Mouse (Mus musculus): ENCODE measurements around the gene Ncbp3. TPM values are rescaled to one million over a fixed set of nuclear protein-coding genes. Genes with fewer than 3 reads are reported as not detected.

The Ncbp3 gene
- polyA plus RNA-seq, 2 experiments, result 7.1 to 10.1 TPM

DNA sequence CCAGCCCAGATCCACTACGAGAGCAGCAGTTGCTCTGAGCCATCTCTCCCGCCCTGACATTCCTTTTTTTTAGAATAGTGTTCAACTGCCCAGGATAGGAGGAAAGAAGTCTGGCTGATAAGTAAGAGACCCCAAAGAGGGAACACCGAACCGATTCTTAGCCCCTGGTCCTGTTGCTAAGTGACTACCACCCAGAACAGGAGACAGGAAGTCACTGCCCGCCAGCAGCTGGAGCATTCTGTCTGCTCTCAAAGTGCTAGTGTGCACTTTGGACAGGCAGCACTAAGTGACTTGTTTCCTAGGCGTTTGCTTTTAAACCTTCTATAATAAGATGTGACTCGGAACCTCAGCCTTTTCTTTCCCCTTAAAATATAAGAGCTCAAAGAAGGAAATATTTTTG, 37.8 kb downstream of the Ncbp3 start:
- 36% methylated on average over 7 of the region's 7 CpGs for WGBS
- no peak overlapping the region for H3K4me3 ChIP-seq (replicated peaks; ENCODE audit: low read length)
- 0 out of 2 replicates have a peak, but pooled peaks have one; percentile 23 for ATAC-seq (ENCODE audit: low FRiP score, low read depth)
- peaks cover 26% of the 10 kb centered on the region for H3K4me1 ChIP-seq (ENCODE audit: control insufficient read depth, insufficient read depth, low read length)
- DNase-seq (ENCODE audit: low spot score), result no peak
- H3K4me2 ChIP-seq (replicated peaks; ENCODE audit: low read depth, low read length, severe bottlenecking), result peak overlapping the region; percentile 14; the same call in 1 of the 2 replicates
- no peaks in the 10 kb centered on the region for H3K27me3 ChIP-seq (ENCODE audit: control insufficient read depth, insufficient read depth, low read length)
- H3K27ac ChIP-seq (replicated peaks; ENCODE audit: low read depth, low read length), result peak overlapping the region; percentile 73
- no peaks in the 10 kb centered on the region for H3K9me3 ChIP-seq (ENCODE audit: control insufficient read depth, low read length)
- peaks cover 27% of the 10 kb centered on the region for H3K36me3 ChIP-seq (ENCODE audit: control insufficient read depth, insufficient read depth, low read length)
- no peak overlapping the region for H3K9ac ChIP-seq (ENCODE audit: low read depth, low read length, severe bottlenecking)
- TF ChIP-seq POLR2A (IDR thresholded peaks at IDR 0.05; ENCODE audit: borderline replicate concordance, extremely low read depth, insufficient read depth, insufficient read length), result no peak

DNA sequence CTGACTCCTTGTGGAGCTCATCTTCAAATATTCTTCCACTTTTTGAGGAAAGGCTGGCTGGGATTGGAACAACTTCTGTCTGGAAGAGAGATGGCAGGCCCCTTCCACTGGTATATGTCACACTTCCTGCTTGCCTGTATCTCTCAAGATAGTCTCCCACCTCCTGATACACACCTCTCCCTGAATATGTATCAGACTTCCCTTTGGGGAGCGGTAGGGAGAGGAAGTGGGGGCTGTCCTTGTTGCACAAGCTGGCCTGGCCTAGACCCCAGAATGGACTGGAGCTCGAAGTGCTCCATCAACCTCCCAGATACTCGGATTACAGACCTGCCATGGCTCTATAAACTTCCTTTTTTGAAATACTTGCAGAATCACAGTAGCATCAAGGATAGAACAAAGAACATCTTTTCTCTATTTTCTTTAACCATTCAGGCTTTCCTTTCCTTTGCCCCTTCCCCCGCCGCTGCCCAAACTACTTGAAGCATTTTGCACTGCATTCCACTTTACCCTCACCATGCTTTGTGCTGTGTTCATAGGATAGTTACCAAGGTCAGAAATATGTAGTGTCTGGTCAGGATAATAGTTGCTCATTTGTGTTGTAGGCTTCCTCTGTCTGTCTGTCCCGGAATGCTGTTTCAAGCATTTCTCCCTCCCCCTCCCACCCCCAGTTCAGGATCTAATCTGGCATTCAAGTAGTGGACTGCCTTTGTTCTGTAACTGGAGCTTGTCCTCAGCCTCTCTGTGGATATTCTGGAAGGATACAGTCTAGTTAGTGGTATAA, 40.3 kb downstream of the Ncbp3 start:
- ATAC-seq (ENCODE audit: low FRiP score, low read depth), result no peak
- H3K36me3 ChIP-seq (ENCODE audit: control insufficient read depth, insufficient read depth, low read length), result peaks cover 3% of the 10 kb centered on the region; the same call in 1 of the 2 replicates
- no peak for DNase-seq (ENCODE audit: low spot score)
- H3K4me1 ChIP-seq (ENCODE audit: control insufficient read depth, insufficient read depth, low read length), result peaks cover 26% of the 10 kb centered on the region
- TF ChIP-seq POLR2A (IDR thresholded peaks at IDR 0.05; ENCODE audit: borderline replicate concordance, extremely low read depth, insufficient read depth, insufficient read length), result no peak
- H3K9ac ChIP-seq (ENCODE audit: low read depth, low read length, severe bottlenecking), result no peak overlapping the region
- no peak overlapping the region for H3K4me3 ChIP-seq (replicated peaks; ENCODE audit: low read length)
- no peak overlapping the region for H3K27ac ChIP-seq (replicated peaks; ENCODE audit: low read depth, low read length)
- H3K4me2 ChIP-seq (replicated peaks; ENCODE audit: low read depth, low read length, severe bottlenecking), result no peak overlapping the region
- no peaks in the 10 kb centered on the region for H3K27me3 ChIP-seq (ENCODE audit: control insufficient read depth, insufficient read depth, low read length)
- no peaks in the 10 kb centered on the region for H3K9me3 ChIP-seq (ENCODE audit: control insufficient read depth, low read length)
- WGBS, result 62% methylated on average over 6 of the region's 6 CpGs

DNA sequence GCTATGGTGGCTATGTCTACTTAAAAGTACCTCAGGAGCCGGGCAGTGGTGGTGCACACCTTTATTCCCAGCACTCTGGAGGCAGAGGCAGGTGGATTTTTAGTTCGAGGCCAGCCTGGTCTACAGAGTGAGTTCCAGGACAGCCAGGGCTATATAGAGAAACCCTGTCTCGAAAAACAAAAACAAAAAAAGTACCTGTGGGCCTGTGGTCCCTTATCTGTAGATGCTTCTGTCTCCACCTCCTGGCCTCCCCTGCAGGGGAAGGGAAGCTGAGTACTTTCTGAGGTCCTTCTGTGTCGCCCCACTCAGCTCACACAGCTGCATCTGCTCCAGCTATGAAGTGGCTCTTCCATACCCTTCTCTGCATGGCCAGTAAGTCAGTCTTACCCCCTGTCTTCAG, 42.7 kb downstream of the Ncbp3 start, which contains the start of gene Itgae:
Itgae (plus strand) TSS at position 301 of the 400 bp plus-strand sequence.
- DNase-seq (ENCODE audit: low spot score) (no peak), ATAC-seq (ENCODE audit: low FRiP score, low read depth) (no peak)
- Histone ChIP-seq H3K9me3 (ENCODE audit: control insufficient read depth, low read length) (no peaks in the 10 kb centered on the region), H3K4me3 (replicated peaks; ENCODE audit: low read length) (no peak within 1 kb of the TSS), H3K4me2 (replicated peaks; ENCODE audit: low read depth, low read length, severe bottlenecking) (no peak within 1 kb of the TSS), H3K36me3 (ENCODE audit: control insufficient read depth, insufficient read depth, low read length) (no peaks in the 10 kb centered on the region), H3K9ac (ENCODE audit: low read depth, low read length, severe bottlenecking) (no peak within 1 kb of the TSS), H3K27ac (replicated peaks; ENCODE audit: low read depth, low read length) (no peak within 1 kb of the TSS), H3K4me1 (ENCODE audit: control insufficient read depth, insufficient read depth, low read length) (peaks cover 12% of the 10 kb centered on the region), H3K27me3 (ENCODE audit: control insufficient read depth, insufficient read depth, low read length) (no peaks in the 10 kb centered on the region)
- 91% methylated on average over 4 of the region's 4 CpGs for WGBS
- no peak for TF ChIP-seq POLR2A (IDR thresholded peaks at IDR 0.05; ENCODE audit: borderline replicate concordance, extremely low read depth, insufficient read depth, insufficient read length)

DNA sequence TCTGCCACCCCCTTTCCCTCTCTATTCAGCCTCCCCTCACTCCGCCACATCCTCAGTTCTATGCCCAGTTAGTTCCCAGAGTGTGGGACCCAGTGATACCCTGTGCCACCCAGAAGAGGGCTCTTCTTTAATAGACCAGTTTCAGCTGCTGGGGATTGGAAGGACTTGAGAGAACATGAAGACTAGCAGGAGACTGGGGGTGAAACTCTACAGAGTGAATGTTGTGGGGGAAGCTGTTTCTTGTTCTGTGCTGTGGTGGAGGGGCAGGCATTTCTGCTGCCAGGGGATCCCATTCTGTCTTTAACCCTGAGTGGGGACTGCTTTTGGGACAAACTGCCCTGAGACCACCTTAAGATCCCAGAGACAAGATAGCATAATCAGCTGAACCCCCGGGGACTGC, 43.2 kb downstream of the Ncbp3 start:
- 85% methylated on average over 2 of the region's 2 CpGs for WGBS
- DNase-seq (ENCODE audit: low spot score) (no peak), ATAC-seq (ENCODE audit: low FRiP score, low read depth) (no peak)
- Histone ChIP-seq H3K4me1 (ENCODE audit: control insufficient read depth, insufficient read depth, low read length) (peaks cover 7% of the 10 kb centered on the region), H3K9me3 (ENCODE audit: control insufficient read depth, low read length) (no peaks in the 10 kb centered on the region), H3K36me3 (ENCODE audit: control insufficient read depth, insufficient read depth, low read length) (no peaks in the 10 kb centered on the region), H3K4me3 (replicated peaks; ENCODE audit: low read length) (no peak overlapping the region), H3K27ac (replicated peaks; ENCODE audit: low read depth, low read length) (no peak overlapping the region), H3K4me2 (replicated peaks; ENCODE audit: low read depth, low read length, severe bottlenecking) (no peak overlapping the region), H3K27me3 (ENCODE audit: control insufficient read depth, insufficient read depth, low read length) (no peaks in the 10 kb centered on the region), H3K9ac (ENCODE audit: low read depth, low read length, severe bottlenecking) (no peak overlapping the region)
- TF ChIP-seq POLR2A (IDR thresholded peaks at IDR 0.05; ENCODE audit: borderline replicate concordance, extremely low read depth, insufficient read depth, insufficient read length), result no peak

DNA sequence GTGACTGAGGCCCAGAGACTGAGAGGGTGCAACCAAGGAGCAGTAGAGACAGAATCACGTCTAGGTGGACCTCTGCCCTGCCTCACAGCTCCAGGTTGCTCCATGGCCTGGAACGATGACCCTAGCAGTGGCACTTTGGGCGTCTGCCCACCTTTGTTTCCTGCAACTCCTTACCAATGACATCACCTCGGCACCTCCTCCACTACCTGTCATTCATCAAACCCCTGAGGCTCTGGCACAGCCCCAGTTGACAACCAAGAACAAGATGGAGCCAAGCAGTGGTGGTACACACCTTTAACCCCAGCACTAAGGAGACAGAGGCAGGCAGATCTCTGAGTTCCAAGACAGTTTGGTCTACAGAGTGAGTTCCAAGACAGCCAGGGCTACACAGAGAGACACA, 44.5 kb downstream of the Ncbp3 start:
- Histone ChIP-seq H3K9me3 (ENCODE audit: control insufficient read depth, low read length) (no peaks in the 10 kb centered on the region), H3K4me2 (replicated peaks; ENCODE audit: low read depth, low read length, severe bottlenecking) (no peak overlapping the region), H3K9ac (ENCODE audit: low read depth, low read length, severe bottlenecking) (no peak overlapping the region), H3K27me3 (ENCODE audit: control insufficient read depth, insufficient read depth, low read length) (no peaks in the 10 kb centered on the region), H3K27ac (replicated peaks; ENCODE audit: low read depth, low read length) (no peak overlapping the region), H3K4me1 (ENCODE audit: control insufficient read depth, insufficient read depth, low read length) (no peaks in the 10 kb centered on the region; the same call in 1 of the 2 replicates), H3K4me3 (replicated peaks; ENCODE audit: low read length) (no peak overlapping the region), H3K36me3 (ENCODE audit: control insufficient read depth, insufficient read depth, low read length) (no peaks in the 10 kb centered on the region)
- DNase-seq (ENCODE audit: low spot score), result no peak
- 72% methylated on average over 4 of the region's 4 CpGs for WGBS
- no peak for TF ChIP-seq POLR2A (IDR thresholded peaks at IDR 0.05; ENCODE audit: borderline replicate concordance, extremely low read depth, insufficient read depth, insufficient read length)
- no peak for ATAC-seq (ENCODE audit: low FRiP score, low read depth)
